Mouse (Mus musculus) embryonic fibroblast, embryonic 13.5 days (primary cell): ENCODE data around the gene Il15.

Source experiments
- CTCF ChIP-seq: IDR thresholded peaks from 2 replicates; pipeline ENCODE4 v1.5.1; 2011; ENCODE audit warnings: mild to moderate bottlenecking, control low read depth, low read length, moderate library complexity, borderline replicate concordance; ENCODE audit not compliant: insufficient read depth
- POLR2A ChIP-seq: IDR thresholded peaks from 2 replicates; pipeline ENCODE4 v1.6.1; 2011; ENCODE audit warnings: low read depth, mild to moderate bottlenecking, control low read depth, low read length, moderate library complexity

GRCm38 (mm10) chr8:82416587-82417340 is 13.7 kb upstream of the Il15 start:
- TF ChIP-seq POLR2A (no peak), CTCF (no peak)
